Mouse (Mus musculus): ENCODE results near the gene Ambra1.

Ambra1 gene

GRCm38 (mm10) chr2:91939303-91939935 lies 209.5 kb downstream of the Ambra1 start:
- DNase-seq (ENCODE audit: low spot score) = no peak

GRCm38 (mm10) chr2:91942356-91942755 lies 212.4 kb downstream of the Ambra1 start:
- no peak for DNase-seq (ENCODE audit: low spot score)

- DNase-seq (ENCODE audit: low spot score) = peak; percentile 76
Measured at GRCm38 (mm10) chr2:91944170-91944950, 214.4 kb downstream of the Ambra1 start.

- DNase-seq (ENCODE audit: low spot score) = no peak
Measured at GRCm38 (mm10) chr2:91945483-91945882, 215.5 kb downstream of the Ambra1 start, which contains the start of gene Gm9821. Gm9821 (plus strand) TSS chr2:91945703.

- no peak for DNase-seq (ENCODE audit: low spot score)
Measured at GRCm38 (mm10) chr2:91946836-91947235, 216.9 kb downstream of the Ambra1 start.

GRCm38 (mm10) chr2:91947397-91948150 lies 217.6 kb downstream of the Ambra1 start:
- peak; percentile 42 for DNase-seq (ENCODE audit: low spot score)

GRCm38 (mm10) chr2:91948151-91948509 lies 218.2 kb downstream of the Ambra1 start:
- no peak for DNase-seq (ENCODE audit: low spot score)

- no peak for DNase-seq (ENCODE audit: low spot score)
Measured at GRCm38 (mm10) chr2:91948792-91949241, 218.9 kb downstream of the Ambra1 start.

GRCm38 (mm10) chr2:91949411-91950274 lies 219.7 kb downstream of the Ambra1 start:
- DNase-seq (ENCODE audit: low spot score) = no peak

GRCm38 (mm10) chr2:91950275-91951085 lies 220.5 kb downstream of the Ambra1 start:
- no peak for DNase-seq (ENCODE audit: low spot score)

GRCm38 (mm10) chr2:91953825-91954224 lies 223.9 kb downstream of the Ambra1 start:
- peak; percentile 67 for DNase-seq (ENCODE audit: low spot score)

- no peak for DNase-seq (ENCODE audit: low spot score)
Measured at GRCm38 (mm10) chr2:91955121-91955591, 225.2 kb downstream of the Ambra1 start.

- no peak for DNase-seq (ENCODE audit: low spot score)
Measured at GRCm38 (mm10) chr2:91955875-91956274, 225.9 kb downstream of the Ambra1 start.

GRCm38 (mm10) chr2:91957096-91957495 lies 227.2 kb downstream of the Ambra1 start:
- no peak for DNase-seq (ENCODE audit: low spot score)

- no peak for DNase-seq (ENCODE audit: low spot score)
Measured at GRCm38 (mm10) chr2:91958049-91958448, 228.1 kb downstream of the Ambra1 start.

- peak; percentile 53 for DNase-seq (ENCODE audit: low spot score)
Measured at GRCm38 (mm10) chr2:91958701-91959457, 228.9 kb downstream of the Ambra1 start.

- no peak for DNase-seq (ENCODE audit: low spot score)
Measured at GRCm38 (mm10) chr2:91959544-91960410, 229.8 kb downstream of the Ambra1 start.

GRCm38 (mm10) chr2:91960459-91960858 lies 230.5 kb downstream of the Ambra1 start:
- DNase-seq (ENCODE audit: low spot score) = no peak

Data from urinary bladder, postnatal 14 days (tissue).